Mouse (Mus musculus) lung, embryonic 16.5 days (tissue): Measurements from ENCODE around the gene Tril. TPM values are rescaled to one million over a fixed set of nuclear protein-coding genes. Genes with fewer than 3 reads are reported as not detected.

Experiments
- ATAC-seq: fragments of 200-750 bp; cut with Nextera tagmentation; 2 replicates; pipeline ENCODE4 v1.8.0; 2017; ENCODE audit warnings: low read depth, mild to moderate bottlenecking, moderate library complexity
- H3K27ac ChIP-seq: fragments of 300-500 bp; sonication (generic); 2 replicates; pipeline ENCODE4 v1.5.1; 2014; ENCODE audit warnings: mild to moderate bottlenecking, control low read depth, low read length
- H3K27me3 ChIP-seq: fragments of 300-500 bp; sonication (generic); 2 replicates; pipeline ENCODE4 v1.6.1; 2014; ENCODE audit warnings: low read depth, low read length, mixed read lengths; ENCODE audit not compliant: control insufficient read depth, insufficient read depth
- H3K36me3 ChIP-seq: fragments of 300-500 bp; sonication (generic); 2 replicates; pipeline ENCODE4 v1.6.1; 2014; ENCODE audit warnings: low read length; ENCODE audit not compliant: control insufficient read depth, insufficient read depth
- H3K4me1 ChIP-seq: fragments of 300-500 bp; sonication (generic); replicated peaks from 2 replicates; pipeline ENCODE4 v1.6.1; 2014; ENCODE audit warnings: low read length, mixed read lengths; ENCODE audit not compliant: control insufficient read depth, insufficient read depth
- H3K4me2 ChIP-seq: fragments of 300-500 bp; sonication (generic); 2 replicates; pipeline ENCODE4 v1.6.1; 2014; ENCODE audit warnings: low read depth, low read length, control low read depth
- H3K4me3 ChIP-seq: fragments of 300-500 bp; sonication (generic); 2 replicates; pipeline ENCODE4 v1.5.1; 2014; ENCODE audit warnings: mild to moderate bottlenecking, low read length, control low read depth
- H3K9ac ChIP-seq: fragments of 300-500 bp; sonication (generic); 2 replicates; pipeline ENCODE4 v1.6.1; 2014; ENCODE audit warnings: low read length, control low read depth
- H3K9me3 ChIP-seq: fragments of 300-500 bp; sonication (generic); 2 replicates; pipeline ENCODE4 v1.6.1; 2016; ENCODE audit warnings: low read length; ENCODE audit not compliant: control insufficient read depth
- WGBS: fragments of 180-500 bp; shearing (Covaris S2); extraction: QIAGEN DNeasy Blood & Tissue Kit; methylation state at CpG from one replicate; pipeline ENCODE4 v1.1.7; 2014; 5-methylcytosine and 5-hydroxymethylcytosine counted together
- polyA plus RNA-seq: library from polyadenylated mRNA; unstranded; fragments of >200 nt; fragmentation: Nextera tagmentation; extraction: Ambion mirVana; gene quantifications from 2 replicates; pipeline ENCODE4 v1.2.1, GENCODE M21; 2015

Gene Tril
- polyA plus RNA-seq, 1 experiment from 2014 or later, result 38.9 TPM

DNA sequence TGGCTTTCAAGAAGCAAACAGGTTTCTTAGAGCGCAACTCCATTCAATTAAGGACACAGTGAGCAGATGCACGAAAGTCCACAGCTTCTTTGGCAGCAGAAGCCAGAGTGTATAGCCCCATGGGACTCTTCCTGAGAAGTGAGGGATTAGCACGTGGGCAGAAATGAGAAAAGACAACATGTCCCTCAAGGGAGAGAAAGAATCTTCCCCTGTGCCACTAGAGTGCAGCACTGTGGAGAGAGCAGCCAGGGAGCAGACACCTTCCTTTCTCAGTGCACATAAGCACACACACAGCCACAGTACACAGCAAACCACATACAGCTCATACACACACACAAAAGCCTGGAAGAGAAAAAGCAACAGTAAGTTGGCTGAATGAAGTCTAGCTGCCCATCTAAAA is 8.4 kb downstream of the Tril start:
- Histone ChIP-seq H3K4me3 (no peak overlapping the region), H3K4me2 (no peak overlapping the region), H3K9me3 (no peaks in the 10 kb centered on the region), H3K27ac (no peak overlapping the region), H3K27me3 (peaks cover 1% of the 10 kb centered on the region), H3K36me3 (no peaks in the 10 kb centered on the region), H3K4me1 (no peaks in the 10 kb centered on the region; the same call in 1 of the 2 replicates), H3K9ac (no peak overlapping the region)
- no peak for ATAC-seq
- 64% methylated on average over 3 of the region's 3 CpGs for WGBS

DNA sequence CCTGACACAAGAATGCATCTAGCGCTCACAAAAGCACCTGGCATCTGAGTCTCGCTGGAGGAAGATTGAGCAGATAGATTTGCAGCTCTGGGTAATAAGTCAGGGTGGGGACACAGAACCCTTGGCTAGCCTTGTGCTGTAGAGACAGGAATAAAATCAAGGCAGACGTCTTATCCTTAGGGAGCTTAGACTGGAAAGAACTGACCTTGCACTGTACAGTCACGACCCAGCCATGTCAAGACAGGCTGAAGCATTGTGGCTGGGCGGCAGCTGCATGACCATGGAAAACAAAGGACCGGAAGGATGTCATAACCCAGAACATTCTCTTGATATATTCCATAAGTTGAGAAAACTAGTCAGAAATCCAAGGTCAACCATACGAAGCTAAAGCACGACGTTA is 11.8 kb downstream of the Tril start:
- Histone ChIP-seq H3K4me3 (no peak overlapping the region), H3K27me3 (no peaks in the 10 kb centered on the region; the same call in 1 of the 2 replicates), H3K4me1 (peaks cover 8% of the 10 kb centered on the region), H3K27ac (no peak overlapping the region), H3K4me2 (no peak overlapping the region), H3K9me3 (no peaks in the 10 kb centered on the region), H3K36me3 (no peaks in the 10 kb centered on the region), H3K9ac (no peak overlapping the region)
- peak; percentile 50; the same call in 1 of the 2 replicates for ATAC-seq
- 71% methylated on average over 9 of the region's 9 CpGs for WGBS

DNA sequence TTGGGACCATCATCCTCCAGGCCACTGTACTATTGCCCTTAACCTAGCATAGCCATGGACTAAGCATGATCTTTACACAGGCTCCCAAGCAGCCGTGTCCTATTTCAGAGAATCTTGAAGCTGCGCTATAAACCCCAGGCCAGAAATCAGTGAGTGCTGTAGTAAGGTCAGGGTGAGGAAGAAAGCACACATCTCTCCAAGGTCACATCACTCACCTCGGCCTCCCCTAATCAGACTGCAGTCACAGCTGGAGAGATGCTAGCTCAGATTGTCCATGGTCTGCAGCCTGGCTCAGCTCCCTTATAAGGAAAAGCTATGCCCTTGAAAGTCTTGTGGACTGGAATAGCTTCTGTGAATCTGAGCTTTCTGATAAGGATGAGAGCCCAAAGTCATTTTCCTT is 13.4 kb downstream of the Tril start:
- no peak for ATAC-seq
- H3K4me3 ChIP-seq, result no peak overlapping the region
- WGBS, result 54% methylated on average over 3 of the region's 3 CpGs
- no peak overlapping the region for H3K27ac ChIP-seq
- peaks cover 8% of the 10 kb centered on the region for H3K4me1 ChIP-seq
- no peaks in the 10 kb centered on the region for H3K36me3 ChIP-seq
- no peak overlapping the region for H3K4me2 ChIP-seq
- no peaks in the 10 kb centered on the region; the same call in 1 of the 2 replicates for H3K27me3 ChIP-seq
- no peak overlapping the region for H3K9ac ChIP-seq
- no peaks in the 10 kb centered on the region for H3K9me3 ChIP-seq

GRCm38 (mm10) chr6:53806591-53807023 is 14.0 kb downstream of the Tril start:
- H3K27ac ChIP-seq, result no peak overlapping the region
- H3K9me3 ChIP-seq, result no peaks in the 10 kb centered on the region
- no peak overlapping the region for H3K4me2 ChIP-seq
- H3K4me1 ChIP-seq, result peaks cover 13% of the 10 kb centered on the region
- no peak overlapping the region for H3K9ac ChIP-seq
- no peaks in the 10 kb centered on the region; the same call in 1 of the 2 replicates for H3K27me3 ChIP-seq
- peak; percentile 51 for ATAC-seq
- H3K36me3 ChIP-seq, result no peaks in the 10 kb centered on the region
- H3K4me3 ChIP-seq, result no peak overlapping the region
- 28% methylated on average over 8 of the region's 8 CpGs for WGBS

DNA sequence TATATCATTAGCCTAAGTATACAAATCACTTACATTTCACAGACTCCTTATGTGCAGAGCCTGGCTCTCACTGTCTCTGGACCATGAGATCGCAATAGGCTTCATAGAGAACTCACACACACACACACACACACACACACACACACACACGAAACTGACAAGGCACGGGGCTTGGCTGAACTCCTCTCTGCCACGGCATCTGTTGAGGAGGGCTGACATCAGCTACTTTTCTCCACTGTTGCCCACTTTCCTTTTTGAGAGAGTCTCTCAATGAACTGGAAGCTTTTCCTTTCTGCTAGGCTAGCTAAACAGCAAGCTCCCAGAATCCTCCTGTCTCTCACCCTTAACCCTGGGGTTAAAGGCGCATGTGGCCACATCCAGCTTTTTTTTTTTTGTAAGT is 14.6 kb downstream of the Tril start:
- WGBS, result 65% methylated on average over 5 of the region's 5 CpGs

GRCm38 (mm10) chr6:53804145-53804544 is 16.5 kb downstream of the Tril start:
- H3K9me3 ChIP-seq, result no peaks in the 10 kb centered on the region
- WGBS, result 73% methylated on average over 6 of the region's 6 CpGs

More for the DNA sequence above, 14.6 kb downstream of the Tril start:
- no peak overlapping the region for H3K4me2 ChIP-seq
- H3K4me3 ChIP-seq, result no peak overlapping the region
- no peaks in the 10 kb centered on the region; the same call in 1 of the 2 replicates for H3K27me3 ChIP-seq
- no peak overlapping the region for H3K9ac ChIP-seq
- H3K36me3 ChIP-seq, result no peaks in the 10 kb centered on the region
- no peaks in the 10 kb centered on the region for H3K9me3 ChIP-seq
- H3K4me1 ChIP-seq, result peaks cover 18% of the 10 kb centered on the region
- no peak for ATAC-seq
- H3K27ac ChIP-seq, result no peak overlapping the region

GRCm38 (mm10) chr6:53803551-53803950 is 17.1 kb downstream of the Tril start:
- no peak for ATAC-seq
- Histone ChIP-seq H3K4me1 (peaks cover 18% of the 10 kb centered on the region), H3K4me2 (no peak overlapping the region), H3K9me3 (no peaks in the 10 kb centered on the region), H3K9ac (no peak overlapping the region), H3K27ac (no peak overlapping the region), H3K27me3 (no peaks in the 10 kb centered on the region; the same call in 1 of the 2 replicates), H3K4me3 (no peak overlapping the region), H3K36me3 (no peaks in the 10 kb centered on the region)
- 94% methylated on average over 4 of the region's 4 CpGs for WGBS

More at GRCm38 (mm10) chr6:53804145-53804544, 16.5 kb downstream of the Tril start:
- Histone ChIP-seq H3K27ac (no peak overlapping the region), H3K4me1 (peaks cover 18% of the 10 kb centered on the region), H3K27me3 (no peaks in the 10 kb centered on the region; the same call in 1 of the 2 replicates), H3K36me3 (no peaks in the 10 kb centered on the region), H3K4me3 (no peak overlapping the region), H3K4me2 (no peak overlapping the region), H3K9ac (no peak overlapping the region)
- ATAC-seq, result no peak

GRCm38 (mm10) chr6:53801893-53802286 is 18.7 kb downstream of the Tril start:
- 40% methylated on average over 5 of the region's 5 CpGs for WGBS
- ATAC-seq, result peak; percentile 63; the same call in 1 of the 2 replicates
- H3K27me3 ChIP-seq, result no peaks in the 10 kb centered on the region
- no peaks in the 10 kb centered on the region for H3K9me3 ChIP-seq
- no peak overlapping the region for H3K4me3 ChIP-seq
- H3K4me2 ChIP-seq, result no peak overlapping the region
- no peak overlapping the region for H3K27ac ChIP-seq
- peaks cover 18% of the 10 kb centered on the region for H3K4me1 ChIP-seq
- no peak overlapping the region for H3K9ac ChIP-seq
- no peaks in the 10 kb centered on the region for H3K36me3 ChIP-seq

- peak; percentile 42 for ATAC-seq
- Histone ChIP-seq H3K27ac (no peak overlapping the region), H3K36me3 (no peaks in the 10 kb centered on the region), H3K4me1 (peaks cover 14% of the 10 kb centered on the region), H3K27me3 (no peaks in the 10 kb centered on the region), H3K9me3 (no peaks in the 10 kb centered on the region), H3K4me2 (no peak overlapping the region), H3K9ac (no peak overlapping the region), H3K4me3 (no peak overlapping the region)
- WGBS, result 39% methylated on average over 4 of the region's 4 CpGs
These were observed 19.2 kb downstream of the Tril start for GRCm38 (mm10) chr6:53801269-53801892.
